Mouse (Mus musculus): ENCODE data around the gene Xaf1.

Xaf1 gene

DNA sequence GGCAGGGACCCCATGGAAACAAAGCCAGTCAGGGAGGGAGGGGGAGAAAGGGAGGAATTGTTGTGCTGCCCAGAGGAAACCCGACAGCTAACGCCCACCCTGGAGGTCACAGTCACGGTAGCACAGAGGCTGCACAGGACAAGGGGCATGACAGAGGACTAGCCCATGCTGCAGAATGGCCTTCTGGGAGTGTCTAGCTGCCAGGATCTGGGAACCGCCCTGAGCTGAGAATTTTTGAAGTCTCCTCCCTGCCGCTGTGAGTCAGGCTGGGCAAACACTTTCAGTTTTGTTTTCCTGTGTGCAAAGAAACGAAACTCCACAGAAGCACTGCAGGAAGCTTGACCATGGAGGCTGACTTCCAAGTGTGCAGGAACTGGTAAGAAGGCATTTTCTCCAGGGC is at the start of gene Xaf1:
Gene Xaf1, plus strand, starts transcription at position 296 of the 400 bp plus-strand sequence.
- DNase-seq (ENCODE audit: low spot score in 2 of 2), result peak in 1 of 2 experiments; percentile 27

DNA sequence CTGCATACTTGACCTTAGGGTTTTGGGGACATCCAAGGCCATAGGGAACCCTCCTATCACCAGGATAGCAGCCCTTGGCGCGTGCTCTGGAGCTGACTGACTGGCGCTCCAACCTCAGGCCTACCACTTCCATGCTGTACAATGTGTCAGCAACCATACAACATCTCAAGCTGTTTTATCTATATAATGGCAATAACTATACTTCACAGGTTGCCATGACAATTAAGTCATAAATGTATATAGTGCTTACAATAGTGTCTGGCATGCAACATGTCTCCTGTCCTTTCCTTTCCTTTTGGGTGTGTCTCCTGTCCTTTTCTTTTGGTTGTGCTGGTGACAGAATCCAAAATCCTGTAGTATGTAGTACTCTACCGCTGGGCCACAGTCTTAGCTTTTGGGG is 45.8 kb upstream of the Xaf1 start:
- no peak for DNase-seq (ENCODE audit: low spot score in 2 of 2)

GRCm38 (mm10) chr11:72256441-72256840 is 45.0 kb upstream of the Xaf1 start:
- DNase-seq (ENCODE audit: low spot score in 2 of 2), result no peak

- DNase-seq (ENCODE audit: low spot score in 2 of 2), result no peak
These were observed 35.9 kb upstream of the Xaf1 start for GRCm38 (mm10) chr11:72265483-72265882.

DNA sequence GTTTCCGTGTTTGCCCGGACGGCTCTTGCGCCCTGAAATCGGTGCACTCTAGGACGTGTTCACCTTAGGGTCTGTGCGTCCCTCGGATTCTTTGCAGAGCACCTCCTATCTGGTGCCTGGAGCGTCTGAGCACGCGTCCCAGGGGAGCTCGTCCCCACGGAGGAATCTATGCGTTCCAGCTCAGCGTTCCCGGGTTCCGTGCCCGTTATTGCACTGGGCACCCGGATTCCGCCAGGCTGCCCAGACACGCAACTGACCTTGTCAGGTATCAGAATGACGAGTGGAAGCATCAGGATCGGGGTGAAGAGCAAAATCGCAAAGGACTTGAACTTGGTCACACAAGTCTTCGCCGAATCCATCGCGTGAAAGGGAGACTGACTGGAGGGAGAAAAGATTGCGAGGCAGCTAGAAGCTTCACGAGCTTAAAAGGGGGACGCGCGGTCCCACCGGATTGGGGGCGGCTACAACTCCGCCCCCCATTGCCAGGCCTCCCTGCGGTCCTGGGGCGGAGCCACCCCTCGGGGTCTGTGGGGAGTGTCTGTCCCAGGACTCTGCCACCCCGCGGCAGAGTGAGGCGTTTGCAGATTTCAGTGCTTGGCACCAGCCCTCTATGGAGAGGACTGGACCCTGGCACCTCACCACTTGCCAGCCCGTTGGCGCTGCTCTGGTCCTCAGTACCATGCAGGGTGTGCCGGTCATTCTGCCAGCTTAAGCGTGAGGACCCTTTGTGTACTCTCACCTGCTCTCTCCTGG is 35.0 kb upstream of the Xaf1 start:
- peak in 1 of 2 experiments; percentile 8 for DNase-seq (ENCODE audit: low spot score in 2 of 2)

- no peak for DNase-seq (ENCODE audit: low spot score in 2 of 2)
These were observed 34.4 kb upstream of the Xaf1 start, which contains the start of gene Slc13a5 for GRCm38 (mm10) chr11:72266960-72267560. Gene Slc13a5 (minus strand): TSS chr11:72267222.

DNA sequence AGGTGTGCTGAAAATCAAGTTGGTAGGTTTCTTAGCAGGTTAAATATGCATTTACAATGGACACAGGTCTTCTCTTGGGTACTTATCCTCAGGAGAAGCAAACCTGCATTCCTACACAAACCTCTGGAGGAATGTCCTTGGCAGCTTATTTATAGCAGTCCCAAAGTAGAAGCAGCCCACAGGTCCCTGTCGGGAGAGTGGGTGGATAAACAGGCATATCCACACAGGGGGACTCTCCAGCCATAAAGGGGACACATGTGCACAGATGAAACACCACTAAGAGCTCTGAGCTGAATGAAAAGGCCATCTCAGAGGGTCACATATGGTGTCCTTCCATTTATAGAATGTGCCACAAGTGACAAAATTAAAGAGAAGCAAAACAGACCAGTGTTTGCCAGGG is 29.7 kb upstream of the Xaf1 start:
- DNase-seq (ENCODE audit: low spot score in 2 of 2), result no peak

DNA sequence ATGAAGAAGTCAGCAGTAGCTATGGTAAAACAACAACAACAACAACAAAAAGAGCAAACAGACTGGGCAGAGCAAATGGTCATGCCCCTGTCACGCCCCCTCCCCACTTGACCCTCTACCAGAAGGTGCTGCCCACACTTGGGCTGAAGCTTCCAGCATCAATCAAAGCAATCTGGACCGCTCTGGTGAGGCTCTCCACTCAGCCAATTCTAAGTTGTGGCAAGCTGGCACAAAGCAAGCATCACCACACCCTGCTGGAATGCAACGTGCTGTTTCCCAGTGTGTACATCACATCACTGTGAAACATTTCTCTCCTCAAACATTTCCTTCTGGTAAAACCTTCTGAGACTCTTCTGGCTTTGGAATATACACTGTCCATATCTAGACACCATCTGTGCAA is 28.1 kb upstream of the Xaf1 start:
- no peak for DNase-seq (ENCODE audit: low spot score in 2 of 2)

GRCm38 (mm10) chr11:72281143-72281851 is 20.1 kb upstream of the Xaf1 start:
- no peak for DNase-seq (ENCODE audit: low spot score in 2 of 2)

- no peak for DNase-seq (ENCODE audit: low spot score in 2 of 2)
These were observed 19.5 kb upstream of the Xaf1 start for GRCm38 (mm10) chr11:72281852-72282400.

GRCm38 (mm10) chr11:72283486-72284224 is 17.8 kb upstream of the Xaf1 start:
- no peak for DNase-seq (ENCODE audit: low spot score in 2 of 2)

DNA sequence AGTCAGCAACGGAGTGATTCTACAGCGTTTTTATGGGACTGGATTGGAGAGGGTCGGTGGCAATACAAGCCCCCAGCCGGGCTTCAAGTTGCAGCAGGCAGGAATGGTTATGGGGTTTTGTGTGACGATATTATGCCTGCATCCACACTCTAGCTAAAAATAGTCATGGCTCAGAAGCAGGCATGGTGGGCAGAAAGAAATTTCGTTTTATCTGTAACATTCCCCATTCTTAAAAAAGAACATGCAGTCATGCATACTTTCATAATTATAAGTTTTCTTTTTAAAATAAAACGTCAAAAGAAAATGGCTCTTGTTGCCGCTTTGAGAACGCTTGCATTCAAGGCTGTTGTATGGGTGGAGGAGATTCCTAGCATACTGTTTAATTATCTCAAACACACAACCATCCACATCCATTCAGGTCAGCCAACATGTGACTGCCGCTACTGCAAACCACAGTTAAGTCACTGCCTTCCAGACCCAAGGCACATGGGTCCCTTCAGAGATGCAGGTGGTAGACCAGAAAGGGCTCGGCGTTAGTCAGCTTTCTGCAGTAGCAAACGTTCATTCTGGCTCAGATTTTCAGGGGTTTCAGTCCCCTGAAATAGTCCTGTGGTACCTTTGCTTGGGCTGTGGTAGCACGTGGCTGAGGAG is 16.8 kb upstream of the Xaf1 start:
- no peak for DNase-seq (ENCODE audit: low spot score in 2 of 2)

DNA sequence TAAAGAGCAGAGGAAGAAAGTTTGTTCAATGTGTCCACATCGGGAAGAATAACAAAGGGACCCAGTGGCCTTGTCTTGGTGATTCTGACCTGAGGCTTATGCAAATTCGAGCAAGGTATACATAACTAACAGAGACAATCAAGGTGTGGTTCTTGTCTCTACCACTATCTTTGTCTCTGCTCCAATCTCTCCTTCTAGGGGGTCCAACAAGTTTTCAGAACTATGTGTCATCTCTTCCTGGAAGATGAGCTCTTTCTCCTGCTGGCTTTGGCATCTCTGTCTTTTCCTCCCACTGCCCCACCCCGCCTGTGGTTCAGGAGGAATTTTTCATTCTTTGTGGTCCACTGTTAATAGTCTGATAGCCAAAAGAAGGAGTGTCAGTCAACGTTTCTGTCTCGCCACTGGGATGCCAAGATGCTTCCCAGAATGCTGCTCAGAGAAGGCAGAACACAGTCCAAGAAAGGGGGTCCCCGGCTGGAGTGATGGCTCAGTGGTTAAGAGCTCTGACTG is 15.4 kb upstream of the Xaf1 start:
- no peak for DNase-seq (ENCODE audit: low spot score in 2 of 2)

GRCm38 (mm10) chr11:72286651-72287050 is 14.8 kb upstream of the Xaf1 start:
- no peak for DNase-seq (ENCODE audit: low spot score in 2 of 2)

- DNase-seq (ENCODE audit: low spot score in 2 of 2), result no peak
These were observed 14.3 kb upstream of the Xaf1 start for GRCm38 (mm10) chr11:72287126-72287525.

GRCm38 (mm10) chr11:72287543-72287942 is 13.9 kb upstream of the Xaf1 start:
- DNase-seq (ENCODE audit: low spot score in 2 of 2), result no peak

DNA sequence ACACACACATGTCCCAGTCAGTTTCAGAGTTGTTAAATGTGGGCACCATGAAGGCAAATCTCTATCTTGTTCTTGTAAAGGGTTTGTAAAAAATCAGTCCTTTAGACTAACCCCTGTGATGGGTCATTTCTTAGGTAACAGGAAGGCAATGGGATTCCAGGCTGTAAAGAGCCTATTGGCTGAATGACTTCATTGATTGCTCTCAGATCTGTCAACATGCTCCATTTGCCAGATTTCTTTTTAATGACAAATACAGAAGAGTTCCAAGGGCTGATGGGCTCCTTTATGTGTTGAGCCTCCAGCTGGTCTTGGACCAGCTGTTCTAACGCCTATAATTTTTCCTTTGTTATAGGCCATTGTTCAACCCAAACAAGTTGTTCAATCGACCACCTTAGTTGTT is 8.3 kb upstream of the Xaf1 start:
- DNase-seq (ENCODE audit: low spot score in 2 of 2), result no peak

DNA sequence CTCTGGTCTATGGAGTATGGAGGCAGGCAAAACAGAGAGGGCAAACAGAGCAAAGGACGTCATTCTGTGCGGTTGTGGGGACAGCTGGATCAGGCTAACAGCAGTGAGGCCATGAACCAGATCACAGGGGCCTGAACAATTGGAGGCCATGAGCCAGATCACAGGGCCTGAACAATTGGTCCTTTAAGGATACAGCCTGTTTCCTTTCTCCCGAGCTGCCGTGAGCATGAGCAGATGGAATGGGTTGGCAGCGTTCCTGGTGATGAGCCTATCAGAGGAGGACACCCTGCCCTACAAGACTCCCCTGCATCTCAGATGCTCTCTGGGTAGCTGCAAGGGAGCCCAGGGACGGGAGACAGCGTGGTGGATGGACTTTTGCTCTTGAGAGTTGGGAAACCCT is 801 bp downstream of the Xaf1 start:
- no peak for DNase-seq (ENCODE audit: low spot score in 2 of 2)

GRCm38 (mm10) chr11:72307461-72307860 is 6.0 kb downstream of the Xaf1 start:
- DNase-seq (ENCODE audit: low spot score in 2 of 2), result no peak

GRCm38 (mm10) chr11:72308982-72309381 is 7.6 kb downstream of the Xaf1 start:
- DNase-seq (ENCODE audit: low spot score in 2 of 2), result no peak

DNA sequence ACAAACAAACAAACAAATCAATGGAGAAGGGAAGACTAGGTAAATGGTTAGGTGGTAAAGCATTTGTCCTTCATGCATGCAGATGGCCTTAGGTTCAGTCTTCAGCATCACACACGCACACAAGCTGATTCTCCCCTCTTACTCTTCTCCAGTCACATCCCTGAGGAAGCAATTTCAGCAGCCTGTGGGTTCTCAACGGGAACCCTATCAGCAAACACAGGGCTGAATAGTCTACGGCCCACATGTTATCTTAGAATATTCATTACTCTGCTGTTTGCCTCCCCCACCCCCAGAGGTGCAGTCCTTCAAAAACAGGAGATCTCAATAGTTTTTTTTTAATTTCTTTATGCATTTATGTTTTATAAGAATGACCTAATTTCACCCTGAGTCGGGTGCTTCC is 9.1 kb downstream of the Xaf1 start:
- no peak for DNase-seq (ENCODE audit: low spot score in 2 of 2)
